Mouse (Mus musculus) liver, adult 2 months (tissue): ENCODE results near the gene Atp8a2.

ENCODE experiments used
- CTCF ChIP-seq: fragments of 200-500 bp; IDR thresholded peaks from 2 replicates; pipeline ENCODE4 v1.5.1; 2011; ENCODE audit warnings: low read depth, low read length, control low read depth
- POLR2A ChIP-seq: fragments of 200-500 bp; IDR thresholded peaks from 2 replicates; pipeline ENCODE4 v1.6.1; 2011; ENCODE audit warnings: low read length, control low read depth; ENCODE audit not compliant: insufficient read depth; ENCODE audit errors: extremely low read depth

- TF ChIP-seq POLR2A (no peak), CTCF (no peak)
These were observed 18.4 kb downstream of the Atp8a2 start for GRCm38 (mm10) chr14:60178571-60178955.
